Mouse (Mus musculus) CH12.LX (cell line): ENCODE data around the gene Gm10203. TPM values are rescaled to one million over a fixed set of nuclear protein-coding genes. Genes with fewer than 3 reads are reported as not detected.

Experiments used
- DNase-seq: peaks from one replicate; pipeline ENCODE4 v3.0.0-alpha.2; 2013; ENCODE audit errors: extremely low read depth
- H3K27ac ChIP-seq: 2 replicates; pipeline ENCODE4 v1.5.1; 2012; ENCODE audit warnings: low read depth, mild to moderate bottlenecking, control low read depth, moderate library complexity; ENCODE audit not compliant: insufficient read depth
- H3K27me3 ChIP-seq: replicated peaks from 2 replicates; pipeline ENCODE3; 2012; ENCODE audit warnings: inconsistent platforms
- H3K36me3 ChIP-seq, 2 experiments: replicated peaks in 1 of 2; 2 replicates each; pipeline versions ENCODE3 to v1.6.1; 2012; ENCODE audit warnings: inconsistent platforms in 1 of 2, low read length in 1 of 2, mild to moderate bottlenecking in 1 of 2, mixed read lengths in 1 of 2, moderate library complexity in 1 of 2; ENCODE audit not compliant: control insufficient read depth in 1 of 2, insufficient read depth in 1 of 2
- H3K4me1 ChIP-seq, 2 experiments: 2 replicates each; pipeline ENCODE4 v1.6.1; 2012; ENCODE audit warnings: inconsistent platforms in 1 of 2, moderate library complexity in 1 of 2; ENCODE audit not compliant: insufficient read depth in 2 of 2, control insufficient read depth in 1 of 2
- H3K4me2 ChIP-seq: 2 replicates; pipeline ENCODE4 v1.6.1; 2012; ENCODE audit warnings: low read depth, mild to moderate bottlenecking, control low read depth; ENCODE audit not compliant: poor library complexity, insufficient read depth, severe bottlenecking
- H3K4me3 ChIP-seq, 3 experiments: fragments of 150-350 bp in 1 of 3; sonication (generic) in 1 of 3; replicated peaks in 1 of 3; 2 replicates each; pipeline versions ENCODE3 to v1.5.1; 2011 to 2012; ENCODE audit warnings: low read depth in 2 of 3, low read length in 2 of 3, mild to moderate bottlenecking in 2 of 3, moderate library complexity in 2 of 3, control low read depth in 1 of 3, improper control_type of control experiment in 1 of 3, inconsistent platforms in 1 of 3, mixed read lengths in 1 of 3; ENCODE audit not compliant: poor library complexity in 1 of 3
- H3K79me2 ChIP-seq: replicated peaks from 2 replicates; pipeline ENCODE4 v1.6.1; 2012; ENCODE audit warnings: mild to moderate bottlenecking, moderate library complexity; ENCODE audit not compliant: control insufficient read depth, poor library complexity, insufficient read depth, severe bottlenecking; ENCODE audit errors: extremely low read depth
- H3K9ac ChIP-seq: 2 replicates; pipeline ENCODE4 v1.6.1; 2012; ENCODE audit warnings: low read depth, mild to moderate bottlenecking, control low read depth, moderate library complexity; ENCODE audit not compliant: insufficient read depth
- H3K9me3 ChIP-seq: replicated peaks from 2 replicates; pipeline ENCODE3; 2012; ENCODE audit warnings: low read length, inconsistent platforms, mixed read lengths
- CHD2 ChIP-seq: IDR thresholded peaks from 2 replicates; pipeline ENCODE4 v1.6.1; 2011; ENCODE audit warnings: low read length, improper control_type of control experiment
- ETS1 ChIP-seq: conservative IDR thresholded peaks from 2 replicates; pipeline ENCODE4 v1.6.1; 2012; ENCODE audit warnings: low read depth, mild to moderate bottlenecking, inconsistent platforms, low read length, improper control_type of control experiment, moderate library complexity
- KAT2A ChIP-seq: IDR thresholded peaks from 2 replicates; pipeline ENCODE4 v1.6.1; 2012; ENCODE audit warnings: low read length, improper control_type of control experiment, inconsistent platforms; ENCODE audit not compliant: insufficient replicate concordance
- MAFK ChIP-seq: IDR thresholded peaks from 2 replicates; pipeline ENCODE4 v1.6.1; 2011; ENCODE audit warnings: low read length, improper control_type of control experiment; ENCODE audit not compliant: insufficient replicate concordance
- MXI1 ChIP-seq: IDR thresholded peaks from 2 replicates; pipeline ENCODE4 v1.6.1; 2011; ENCODE audit warnings: mild to moderate bottlenecking, low read depth, low read length, improper control_type of control experiment
- RAD21 ChIP-seq: IDR thresholded peaks from 2 replicates; pipeline ENCODE4 v1.6.1; 2011; ENCODE audit warnings: low read depth, mild to moderate bottlenecking, low read length, improper control_type of control experiment, moderate library complexity
- USF1 ChIP-seq: IDR thresholded peaks from 2 replicates; pipeline ENCODE4 v1.6.1; 2014; ENCODE audit warnings: low read depth, mild to moderate bottlenecking, inconsistent platforms, low read length, improper control_type of control experiment
- ZKSCAN1 ChIP-seq: IDR thresholded peaks from 2 replicates; pipeline ENCODE4 v1.6.1; 2012; ENCODE audit warnings: low read depth, inconsistent platforms, low read length, improper control_type of control experiment, borderline replicate concordance
- ZNF384 ChIP-seq: IDR thresholded peaks from 2 replicates; pipeline ENCODE4 v1.6.1; 2012; ENCODE audit warnings: low read depth, low read length, improper control_type of control experiment, inconsistent platforms
- dilution Hi-C: fragments of 300-500 bp; cut with MboI; formaldehyde crosslinking; loops from 2 replicates; pipeline ENCODE4 v1.14.3; 2020; ENCODE audit warnings: low sequenced_read_pairs; ENCODE audit not compliant: extremely low pct_unique_long_range_greater_than_20kb, extremely low pct_ligation_motif_present
- in situ Hi-C: fragments of 300-500 bp; cut with MboI; formaldehyde crosslinking; loops from 3 replicates; pipeline ENCODE4 v1.14.3; 2019; ENCODE audit warnings: low sequenced_read_pairs, low pct_ligation_motif_present, low pct_unique_long_range_greater_than_20kb, mixed read lengths
- polyA plus RNA-seq: library from polyadenylated mRNA; unstranded; fragments of >175 nt; gene quantifications from 2 replicates; pipeline ENCODE4 v1.2.1, GENCODE M21; 2012; ENCODE audit warnings: low read depth; ENCODE audit not compliant: insufficient read length
- total RNA-seq, 2 experiments: library from RNA; depleted of rRNA; stranded (reverse); fragments of 300-350 nt in 1 of 2; fragments of >200 nt in 1 of 2; gene quantifications; 2 replicates each; pipeline ENCODE4 v1.2.3; 2012 to 2014

The Gm10203 gene
- total and polyA plus RNA-seq, 3 experiments = not detected

DNA sequence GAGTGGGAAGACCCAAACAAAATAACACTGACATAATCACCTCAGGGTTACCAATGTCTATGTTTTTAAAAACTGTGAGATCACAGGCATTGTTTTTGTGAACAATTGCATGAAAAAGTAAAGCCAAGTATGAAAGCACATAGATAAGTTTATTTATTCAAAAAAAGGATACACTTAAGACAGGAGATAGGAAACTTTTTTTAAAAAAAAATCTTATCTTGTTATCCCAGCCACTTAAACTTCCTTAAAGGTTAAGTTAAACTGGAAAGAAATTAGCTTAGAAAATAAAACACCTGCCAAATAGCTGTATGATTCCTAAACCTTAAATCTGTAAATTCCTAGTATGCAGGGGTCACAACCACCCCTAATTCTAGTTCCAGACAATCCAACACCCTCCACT lies 31.0 kb upstream of the Gm10203 start:
- peak overlapping the region in 1 of 3 experiments; percentile 2 for H3K4me3 ChIP-seq
- H3K9me3 ChIP-seq = peaks cover 3% of the 10 kb centered on the region
- no peak overlapping the region for H3K4me2 ChIP-seq
- in situ Hi-C loops = no loop called here
- H3K27me3 ChIP-seq = peaks cover 30% of the 10 kb centered on the region
- no peak overlapping the region for H3K9ac ChIP-seq
- TF ChIP-seq CHD2 = no peak
- TF ChIP-seq USF1 = no peak
- no peak for TF ChIP-seq ZKSCAN1
- no peak for TF ChIP-seq RAD21
- no peak for TF ChIP-seq ETS1
- H3K27ac ChIP-seq = no peak overlapping the region
- no peak for DNase-seq
- peaks cover 23% of the 10 kb centered on the region; the same call in 1 of the 2 replicates for H3K79me2 ChIP-seq
- H3K36me3 ChIP-seq = no peaks in the 10 kb centered on the region
- H3K4me1 ChIP-seq = peaks cover 0 to 31% of the 10 kb centered on the region in 2 experiments; a peak in 2 of 4 replicates
- dilution Hi-C loops = no loop called here

DNA sequence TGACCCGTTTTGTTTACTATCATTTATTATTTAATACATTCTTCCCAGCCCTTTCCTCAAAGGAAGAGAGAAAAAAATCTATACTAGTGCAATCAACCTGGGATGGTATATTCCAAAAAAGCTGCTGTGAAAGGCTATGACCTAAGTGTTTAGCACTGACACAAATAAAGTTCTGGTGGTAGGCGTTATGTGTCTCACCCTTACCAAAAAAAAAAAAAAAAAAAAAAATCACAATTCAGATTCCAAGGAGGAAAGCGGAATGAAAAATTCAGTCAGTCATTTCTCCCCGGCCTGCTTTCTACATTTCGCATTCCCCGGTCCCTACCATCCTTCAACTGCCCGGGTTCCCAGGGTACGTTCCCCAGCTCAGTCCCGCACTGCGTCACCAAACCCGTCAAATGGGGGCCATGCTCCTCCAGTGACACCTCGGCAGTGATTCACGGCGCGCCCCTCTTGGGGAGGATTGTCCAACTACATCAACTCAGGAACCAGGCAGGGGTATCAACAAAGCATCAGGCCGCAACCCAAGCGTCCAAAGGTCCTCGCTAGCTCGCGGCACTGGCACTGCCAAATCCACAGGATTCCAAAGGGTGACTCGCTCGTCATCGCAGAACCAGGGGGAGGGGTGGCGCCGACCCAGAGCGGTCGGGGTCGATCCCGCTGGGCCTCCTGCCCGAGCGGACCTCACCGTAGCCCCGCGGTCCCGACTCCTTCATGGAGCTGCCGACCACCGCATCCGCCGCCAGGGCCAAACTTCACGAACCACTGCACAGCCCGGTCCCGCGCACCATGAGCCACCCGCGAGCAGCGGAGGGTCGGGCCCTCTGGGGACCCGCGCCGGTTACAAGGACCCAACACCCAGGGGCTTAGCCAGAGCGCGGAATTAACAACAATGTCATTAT lies 29.5 kb upstream of the Gm10203 start:
- peaks cover 22% of the 10 kb centered on the region; the same call in 1 of the 2 replicates for H3K79me2 ChIP-seq
- H3K27me3 ChIP-seq = peaks cover 30% of the 10 kb centered on the region
- in situ Hi-C loops (loop anchor here (25.0 kb wide), 1 partner anchor 163 kb away; the partner anchor contains the start of gene Sinhcaf), dilution Hi-C loops (no loop called here)
- no peak for DNase-seq
- H3K4me2 ChIP-seq = peak overlapping the region; percentile 21; the same call in 1 of the 2 replicates
- peak overlapping the region; percentile 57 for H3K9ac ChIP-seq
- H3K9me3 ChIP-seq = peaks cover 3% of the 10 kb centered on the region
- H3K4me3 ChIP-seq = peak overlapping the region; percentile 72 to 77 (median 75)
- H3K4me1 ChIP-seq = peaks cover 0 to 18% of the 10 kb centered on the region in 2 experiments; a peak in 2 of 4 replicates
- H3K36me3 ChIP-seq = no peaks in the 10 kb centered on the region
- TF ChIP-seq MXI1 = peak; percentile 51
- no peak for TF ChIP-seq MAFK
- TF ChIP-seq ZNF384 = peak; percentile 82
- TF ChIP-seq KAT2A = no peak
- H3K27ac ChIP-seq = no peak overlapping the region; the same call in 1 of the 2 replicates
